Mouse (Mus musculus): Measurements from ENCODE around the gene Selenbp1.

The Selenbp1 gene

GRCm38 (mm10) chr3:94974528-94975422, 41.9 kb downstream of the Selenbp1 start, which contains the start of gene Pi4kb:
Gene Pi4kb (plus strand): TSS chr3:94974731.
- DNase-seq (ENCODE audit: low read depth, low spot score), result peak; percentile 92

- DNase-seq (ENCODE audit: low read depth, low spot score), result no peak
These were observed 51.5 kb downstream of the Selenbp1 start for GRCm38 (mm10) chr3:94984312-94984711.

DNA sequence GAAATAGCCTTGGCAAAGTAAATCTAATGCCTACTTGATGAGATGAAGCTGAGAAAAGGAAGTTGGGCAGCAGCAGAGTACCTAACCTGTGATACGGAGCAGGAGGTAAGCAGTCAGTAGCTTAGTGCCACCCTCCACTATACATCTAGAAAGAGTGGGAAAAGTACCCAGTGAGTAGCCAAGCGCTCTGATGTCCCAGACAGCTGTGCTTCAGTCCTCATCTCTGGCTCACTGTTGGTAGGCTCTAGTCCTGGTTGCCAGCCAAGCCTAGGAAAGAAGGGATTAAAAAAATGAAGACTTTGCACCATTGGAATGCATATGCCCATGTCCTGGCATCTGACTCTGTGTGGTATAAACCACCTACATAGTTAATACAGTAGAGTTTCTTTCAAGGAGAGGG, 52.7 kb downstream of the Selenbp1 start:
- DNase-seq (ENCODE audit: low read depth, low spot score), result no peak

- DNase-seq (ENCODE audit: low read depth, low spot score), result no peak
These were observed 54.7 kb downstream of the Selenbp1 start for GRCm38 (mm10) chr3:94987578-94987977.

DNA sequence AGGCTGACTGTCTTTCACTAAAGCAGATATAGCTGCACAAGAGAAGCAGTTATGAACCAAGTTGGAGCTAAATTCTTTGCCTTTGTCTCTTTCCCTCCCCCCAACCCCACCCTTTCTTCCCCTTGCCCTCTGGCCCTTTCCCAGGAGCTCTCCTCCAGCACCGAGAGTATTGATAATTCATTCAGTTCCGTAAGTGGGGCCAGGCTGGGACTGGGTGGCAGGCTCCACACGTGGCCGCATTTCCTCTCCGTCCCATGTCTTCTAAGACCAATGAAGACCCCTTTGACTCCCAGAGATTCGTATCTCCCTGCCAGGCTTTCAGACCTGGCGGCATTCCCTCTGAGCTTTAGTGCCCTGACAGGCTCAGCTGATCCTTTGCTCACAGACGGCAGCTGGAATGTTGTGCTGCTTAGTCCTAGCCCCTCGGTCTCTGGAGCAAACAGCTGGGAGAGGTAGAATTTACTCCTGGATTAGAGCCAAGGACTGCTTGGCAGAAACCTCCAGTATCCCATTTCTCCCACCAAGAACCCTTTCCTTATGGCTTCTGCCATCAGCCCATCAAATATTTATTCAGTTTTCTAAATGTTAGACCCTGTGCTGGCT, 56.4 kb downstream of the Selenbp1 start:
- no peak for DNase-seq (ENCODE audit: low read depth, low spot score)

All from embryo, embryonic 11.5 days (tissue).